Mouse (Mus musculus) testis, adult 2 months (tissue): ENCODE measurements around the gene Cers1.

Experiments
- CTCF ChIP-seq: fragments of 200-500 bp; IDR thresholded peaks from 2 replicates; pipeline ENCODE4 v1.5.1; 2012; ENCODE audit warnings: low read depth, mild to moderate bottlenecking, inconsistent platforms, low read length, moderate library complexity; ENCODE audit not compliant: control insufficient read depth, insufficient read depth, insufficient replicate concordance
- POLR2A ChIP-seq: fragments of 200-500 bp; IDR thresholded peaks from 2 replicates; pipeline ENCODE4 v1.6.1; 2012; ENCODE audit warnings: low read depth, mild to moderate bottlenecking, inconsistent platforms, low read length, moderate library complexity; ENCODE audit not compliant: control insufficient read depth

- peak; percentile 61; the same call in 1 of the 2 replicates for TF ChIP-seq POLR2A
- TF ChIP-seq CTCF: no peak
Observed at GRCm38 (mm10) chr8:70302358-70302890, 13.2 kb upstream of the Cers1 start, which contains the start of the genes Ddx49 and Cope.
